Mouse (Mus musculus) C2C12 (cell line): Measurements from ENCODE around the gene BC049762.

ENCODE experiments used
- CTCF ChIP-seq: IDR thresholded peaks from one replicate; pipeline ENCODE4 v1.5.1; 2011; ENCODE audit not compliant: control insufficient read depth, insufficient read depth, insufficient read length
- FOSL1 ChIP-seq: IDR thresholded peaks from one replicate; pipeline ENCODE4 v1.8.0; 2011; ENCODE audit warnings: mild to moderate bottlenecking, low read length; ENCODE audit not compliant: poor library complexity, insufficient read depth, severe bottlenecking
- MAX ChIP-seq: IDR thresholded peaks from one replicate; pipeline ENCODE4 v1.6.1; 2011; ENCODE audit warnings: mild to moderate bottlenecking, control low read depth
- MYOD1 ChIP-seq: IDR thresholded peaks from one replicate; pipeline ENCODE4 v1.6.1; 2011; ENCODE audit warnings: low read depth; ENCODE audit not compliant: control insufficient read depth, insufficient read length
- USF1 ChIP-seq: IDR thresholded peaks from one replicate; pipeline ENCODE4 v1.6.1; 2011; ENCODE audit warnings: low read depth, mild to moderate bottlenecking, control low read depth, moderate library complexity

- TF ChIP-seq MAX (no peak), CTCF (no peak), FOSL1 (no peak), MYOD1 (no peak), USF1 (no peak)
These were observed 28.2 kb downstream of the BC049762 start for GRCm38 (mm10) chr11:51234626-51235025.
